19 mouse cellular contexts compared by ENCODE assay signal in genomic region chr17:32424034-32424433, GRCm38 (mm10). TPM values are rescaled to one million over a fixed set of nuclear protein-coding genes. Genes with fewer than 3 reads are reported as not detected.
DNase-seq lines count a peak whose midpoint lies in the region; ATAC-seq and TF ChIP-seq lines count a peak whose summit lies in the region.
"Had no signal": no experiment of that assay in that cellular context is flagged by ENCODE, and none has a peak within 500 bp of the region (broad histone marks: within the 10 kb centered on the region; RNA-seq: fewer than 3 reads in every experiment).

Pglyrp2 (minus strand) TSS chr17:32424167.

- H3K4me1 ChIP-seq in MEL (ENCODE audit: control insufficient read depth in 1 of 2, insufficient read depth in 2 of 2, low read length in 2 of 2), result peaks cover 2 to 9% of the 10 kb centered on the region in 2 experiments; a peak in 3 of 4 replicates
- no peaks in the 10 kb centered on the region for H3K4me1 ChIP-seq in midbrain, embryonic 16.5 days (ENCODE audit: control insufficient read depth, insufficient read depth, low read length)
- H3K4me1 ChIP-seq: liver, embryonic 15.5 days; midbrain, embryonic 12.5 days; neural tube, embryonic 15.5 days had no signal

- H3K9me3 ChIP-seq in MEL (replicated peaks; ENCODE audit: insufficient read depth, low read length), result no peaks in the 10 kb centered on the region
- no peaks in the 10 kb centered on the region for H3K9me3 ChIP-seq in midbrain, embryonic 16.5 days (replicated peaks; ENCODE audit: control insufficient read depth, low read length, poor library complexity, severe bottlenecking)
- H3K9me3 ChIP-seq: G1E; liver, embryonic 15.5 days; midbrain, embryonic 12.5 days; neural tube, embryonic 15.5 days had no signal

- no peak within 1 kb of the TSS; a peak in 1 of 4 replicates for H3K4me3 ChIP-seq in MEL (ENCODE audit: control insufficient read depth in 1 of 2, insufficient read depth in 1 of 2, low read depth in 2 of 2, low read length in 2 of 2)
- no peak within 1 kb of the TSS for H3K4me3 ChIP-seq in midbrain, embryonic 16.5 days (ENCODE audit: low read depth, low read length)
- H3K4me3 ChIP-seq: liver, embryonic 15.5 days; midbrain, embryonic 12.5 days; neural tube, embryonic 15.5 days had no signal

- H3K4me2 ChIP-seq in midbrain, embryonic 16.5 days (ENCODE audit: low read length), result no peak within 1 kb of the TSS
- H3K4me2 ChIP-seq: liver, embryonic 15.5 days; midbrain, embryonic 12.5 days; neural tube, embryonic 15.5 days had no signal

- H3K79me2 ChIP-seq in MEL (ENCODE audit: control insufficient read depth, insufficient read depth, low read length, poor library complexity), result no peaks in the 10 kb centered on the region

- TF ChIP-seq EP300 in MEL (IDR thresholded peaks at IDR 0.05; ENCODE audit: low read depth in 1 of 2, low read length in 2 of 2), result peak in 1 of 2 experiments; percentile 27; a peak in 1 of 4 replicates

- no peak for TF ChIP-seq RAD21 in MEL (IDR thresholded peaks at IDR 0.05; ENCODE audit: low read depth, low read length)

- H3K9ac ChIP-seq in MEL (ENCODE audit: control insufficient read depth, low read depth, low read length, poor library complexity, severe bottlenecking), result 0 out of 2 replicates have a peak within 1 kb of the TSS, but pooled peaks have one; percentile 2
- H3K9ac ChIP-seq in midbrain, embryonic 16.5 days (ENCODE audit: low read depth, low read length), result no peak within 1 kb of the TSS
- H3K9ac ChIP-seq: forebrain, postnatal 0 days; liver, embryonic 15.5 days; midbrain, embryonic 12.5 days; neural tube, embryonic 15.5 days had no signal

- H3K27ac ChIP-seq in MEL (ENCODE audit: control insufficient read depth, low read depth, low read length), result peak within 1 kb of the TSS; percentile 14; the same call in 1 of the 2 replicates
- no peak within 1 kb of the TSS for H3K27ac ChIP-seq in midbrain, embryonic 16.5 days (ENCODE audit: low read length)
- H3K27ac ChIP-seq: liver, embryonic 15.5 days; midbrain, embryonic 12.5 days; neural tube, embryonic 15.5 days had no signal

- peaks cover 0 to 3% of the 10 kb centered on the region in 2 experiments; a peak in 3 of 4 replicates for H3K27me3 ChIP-seq in MEL (ENCODE audit: control insufficient read depth in 1 of 2, insufficient read depth in 2 of 2, low read length in 2 of 2)
- no peaks in the 10 kb centered on the region for H3K27me3 ChIP-seq in midbrain, embryonic 16.5 days (ENCODE audit: control insufficient read depth, insufficient read depth, low read depth, low read length)
- H3K27me3 ChIP-seq: liver, embryonic 15.5 days; neural tube, embryonic 15.5 days had no signal

- peaks cover 0 to 6% of the 10 kb centered on the region in 2 experiments; a peak in 2 of 4 replicates for H3K36me3 ChIP-seq in MEL (ENCODE audit: control insufficient read depth in 1 of 2, insufficient read depth in 2 of 2, low read length in 2 of 2)
- no peaks in the 10 kb centered on the region for H3K36me3 ChIP-seq in midbrain, embryonic 16.5 days (ENCODE audit: control insufficient read depth, insufficient read depth, low read length)
- H3K36me3 ChIP-seq: G1E; liver, embryonic 15.5 days; midbrain, embryonic 12.5 days; neural tube, embryonic 15.5 days had no signal

- WGBS in midbrain, embryonic 16.5 days, result 84% methylated on average over 2 of the region's 2 CpGs

- peak; percentile 86 for ATAC-seq in megakaryocyte progenitor cell, adult 5-6 weeks (replicated peaks; ENCODE audit: poor library complexity)
- no peak for ATAC-seq in midbrain, embryonic 16.5 days
- ATAC-seq: forebrain, postnatal 0 days; intestine, embryonic 16.5 days had no signal

- peak; percentile 25 for DNase-seq in lung, postnatal 36 days
- DNase-seq in lung, postnatal 10 days, result no peak
- peak; percentile 78 for DNase-seq in MEL (ENCODE audit: low read depth, low spot score)
- DNase-seq in thymus, postnatal 14 days, result peak; percentile 89
- DNase-seq in layer of hippocampus, adult 8-10 months (ENCODE audit: low spot score in 2 of 2), result no peak
- no peak for DNase-seq in right cerebral cortex, postnatal 4 days
- DNase-seq: cerebellum, postnatal 25 days; forebrain, postnatal 0 days; gastrocnemius, postnatal 36 days; heart, postnatal 14 days; right cerebral cortex, postnatal 25 days had no signal

- no peak for TF ChIP-seq POLR2A in MEL (IDR thresholded peaks at IDR 0.05; ENCODE audit: control insufficient read depth in 1 of 2, insufficient read depth in 1 of 2, low read depth in 1 of 2, low read length in 2 of 2, poor library complexity in 1 of 2)

- no peak for TF ChIP-seq CTCF in MEL (IDR thresholded peaks at IDR 0.05 in 2 of 3, conservative IDR thresholded peaks at IDR 0.05 in 1 of 3; ENCODE audit: control insufficient read depth in 1 of 3, insufficient read depth in 1 of 3, low read depth in 2 of 3, low read length in 3 of 3, poor library complexity in 1 of 3, severe bottlenecking in 1 of 3)

TF ChIP-seq in MEL, 35 proteins besides CTCF, POLR2A, EP300 and RAD21:
- no peak for TF ChIP-seq MAZ (IDR thresholded peaks at IDR 0.05; ENCODE audit: low read depth, low read length)
- TF ChIP-seq TAL1 (IDR thresholded peaks at IDR 0.05; ENCODE audit: low read length), result peak; percentile 13; the same call in 1 of the 2 replicates
- no peak for TF ChIP-seq UBTF (IDR thresholded peaks at IDR 0.05; ENCODE audit: borderline replicate concordance, insufficient read depth, low read depth, low read length)
- TF ChIP-seq CHD1 (IDR thresholded peaks at IDR 0.05; ENCODE audit: low read depth, low read length), result no peak
- no peak for TF ChIP-seq NELFE (IDR thresholded peaks at IDR 0.05; ENCODE audit: low read depth, low read length)
- TF ChIP-seq ETS1 (IDR thresholded peaks at IDR 0.05; ENCODE audit: low read depth, low read length), result no peak
- 0 out of 2 replicates have a peak, but pooled peaks have one; percentile 29 for TF ChIP-seq TBP (IDR thresholded peaks at IDR 0.05; ENCODE audit: low read depth, low read length)
- TF ChIP-seq HCFC1 (IDR thresholded peaks at IDR 0.05; ENCODE audit: low read depth, low read length), result 0 out of 2 replicates have a peak, but pooled peaks have one; percentile 36
- TF ChIP-seq MYB (IDR thresholded peaks at IDR 0.05; ENCODE audit: low read depth, low read length), result no peak
TF ChIP-seq in MEL: peak in this region for 3.

RNA-seq across cellular contexts. Expression of gene Pglyrp2, which starts in this region (rescaled TPM):
- total RNA-seq in MEL (2012; rRNA removed), result 1.8 and 2.5 TPM in 2 replicates
- 1 to 10 TPM in 1 of 2 experiments, not detected in 1; 3.5 TPM for polyA plus RNA-seq in MEL (2012; ENCODE audit: insufficient read depth in 1 of 2, insufficient read length in 2 of 2, low read depth in 1 of 2, low replicate concordance in 2 of 2, missing spikeins in 1 of 2)
- total RNA-seq in megakaryocyte progenitor cell, adult 5-6 weeks (2015), result 0.59 and 2.5 TPM in 2 replicates
- total RNA-seq in megakaryocyte progenitor cell, adult 5-6 weeks (2017), result 0.75 and 2.2 TPM in 2 replicates
- not detected in 2 replicates for polyA plus RNA-seq in midbrain, embryonic 16.5 days (2015; fragmentation: Nextera tagmentation; extraction: Ambion mirVana)
- total RNA-seq in layer of hippocampus, adult 8-10 months (2022), result not detected
- total RNA-seq: forebrain, postnatal 0 days; left cerebral cortex, postnatal 10 days had no signal
- polyA plus RNA-seq: forebrain, postnatal 0 days; midbrain, embryonic 12.5 days; neural tube, embryonic 15.5 days had no signal

Comparison
In these comparisons a context has a peak if more than half of its experiments do, and no peak if none do; other contexts are left out.
1. DNase-seq: peak in lung, postnatal 36 days (single experiment), MEL (single experiment) and thymus, postnatal 14 days (single experiment); none in lung, postnatal 10 days (single experiment), layer of hippocampus, adult 8-10 months (0 of 2) and right cerebral cortex, postnatal 4 days (single experiment).